Comparison of ENCODE assay signal across 16 mouse cellular contexts in genomic region chr12:3210181-3210580, GRCm38 (mm10).
DNase-seq lines count a peak whose midpoint lies in the region; ATAC-seq and TF ChIP-seq lines count a peak whose summit lies in the region.
"Had no signal": no experiment of that assay in that cellular context is flagged by ENCODE, and none has a peak within 500 bp of the region (broad histone marks: within the 10 kb centered on the region; RNA-seq: fewer than 3 reads in every experiment).

No protein-coding gene starts in this region.

- H3K9ac ChIP-seq in liver, embryonic 14.5 days (replicated peaks): no peak overlapping the region
- H3K9ac ChIP-seq in liver, embryonic 11.5 days (ENCODE audit: low read depth, low read length): no peak overlapping the region
- H3K9ac ChIP-seq: hindbrain, embryonic 13.5 days; intestine, embryonic 15.5 days; limb, embryonic 12.5 days; midbrain, embryonic 12.5 days had no signal

- H3K27me3 ChIP-seq in liver, embryonic 14.5 days (ENCODE audit: control insufficient read depth, insufficient read depth, low read length): no peaks in the 10 kb centered on the region
- no peaks in the 10 kb centered on the region for H3K27me3 ChIP-seq in liver, embryonic 11.5 days (replicated peaks; ENCODE audit: control insufficient read depth, insufficient read depth, low read length)
- H3K27me3 ChIP-seq: hindbrain, embryonic 13.5 days; intestine, embryonic 15.5 days; limb, embryonic 12.5 days; midbrain, embryonic 12.5 days had no signal

- H3K9me3 ChIP-seq in liver, embryonic 14.5 days (ENCODE audit: control insufficient read depth, low read length): no peaks in the 10 kb centered on the region
- H3K9me3 ChIP-seq in liver, embryonic 11.5 days (ENCODE audit: control insufficient read depth, low read length): no peaks in the 10 kb centered on the region
- H3K9me3 ChIP-seq: G1E; hindbrain, embryonic 13.5 days; intestine, embryonic 15.5 days; limb, embryonic 12.5 days had no signal

- 0 out of 2 replicates have a peak, but pooled peaks have one; percentile 3 for TF ChIP-seq CTCF in liver, embryonic 14.5 days (IDR thresholded peaks at IDR 0.05; ENCODE audit: low read depth)

- no peaks in the 10 kb centered on the region for H3K4me1 ChIP-seq in liver, embryonic 14.5 days (replicated peaks; ENCODE audit: control insufficient read depth in 2 of 2, insufficient read depth in 2 of 2, low read length in 1 of 2)
- H3K4me1 ChIP-seq in liver, embryonic 11.5 days (replicated peaks; ENCODE audit: control insufficient read depth, insufficient read depth, low read length): no peaks in the 10 kb centered on the region
- H3K4me1 ChIP-seq: hindbrain, embryonic 13.5 days; intestine, embryonic 15.5 days; limb, embryonic 12.5 days; midbrain, embryonic 12.5 days had no signal

- H3K4me2 ChIP-seq in liver, embryonic 14.5 days (ENCODE audit: low read depth): no peak overlapping the region
- no peak overlapping the region for H3K4me2 ChIP-seq in liver, embryonic 11.5 days
- H3K4me2 ChIP-seq: hindbrain, embryonic 13.5 days; intestine, embryonic 15.5 days; limb, embryonic 12.5 days; midbrain, embryonic 12.5 days had no signal

- H3K4me3 ChIP-seq in liver, embryonic 14.5 days (ENCODE audit: insufficient read depth in 1 of 2, low read depth in 2 of 2, low read length in 2 of 2): no peak overlapping the region
- H3K4me3 ChIP-seq in liver, embryonic 11.5 days (ENCODE audit: low read depth, low read length): no peak overlapping the region
- H3K4me3 ChIP-seq: hindbrain, embryonic 13.5 days; intestine, embryonic 15.5 days; limb, embryonic 12.5 days; midbrain, embryonic 12.5 days had no signal

- TF ChIP-seq EP300 in liver, embryonic 14.5 days (IDR thresholded peaks at IDR 0.05; ENCODE audit: low read depth): no peak

- H3K36me3 ChIP-seq in liver, embryonic 14.5 days (replicated peaks; ENCODE audit: control insufficient read depth, insufficient read depth, low read depth): no peaks in the 10 kb centered on the region
- H3K36me3 ChIP-seq in liver, embryonic 11.5 days (ENCODE audit: control insufficient read depth, insufficient read depth, low read length): no peaks in the 10 kb centered on the region
- H3K36me3 ChIP-seq: G1E; hindbrain, embryonic 13.5 days; intestine, embryonic 15.5 days; limb, embryonic 12.5 days; midbrain, embryonic 12.5 days had no signal

- no peak overlapping the region for H3K27ac ChIP-seq in liver, embryonic 14.5 days
- H3K27ac ChIP-seq in liver, embryonic 11.5 days (ENCODE audit: low read depth, low read length): no peak overlapping the region
- H3K27ac ChIP-seq: hindbrain, embryonic 13.5 days; intestine, embryonic 15.5 days; limb, embryonic 12.5 days; midbrain, embryonic 12.5 days had no signal

- 28% methylated on average over 2 of the region's 2 CpGs for WGBS in liver, embryonic 14.5 days (ENCODE audit: insufficient replicate concordance)
- 53% methylated on average over 2 of the region's 2 CpGs for WGBS in liver, embryonic 11.5 days

- peak; percentile 88 for DNase-seq in heart, adult 11 months
- no peak for DNase-seq in heart, adult 8-10 months (ENCODE audit: low spot score)
- no peak for DNase-seq in liver, embryonic 14.5 days (ENCODE audit: low read depth in 3 of 3, low spot score in 3 of 3)
- DNase-seq in liver, embryonic 11.5 days (ENCODE audit: low spot score): no peak
- DNase-seq in R1 (ENCODE audit: low read depth, low spot score): peak; percentile 40
- peak; percentile 3 for DNase-seq in brain, adult 2 months (ENCODE audit: low read depth, low spot score)
- no peak for DNase-seq in cerebellum, postnatal 25 days
- no peak for DNase-seq in retina, postnatal 1 day
- DNase-seq: gastrocnemius, postnatal 36 days; lung, postnatal 4 days; thymus, postnatal 36 days had no signal

- ATAC-seq in liver, embryonic 14.5 days (ENCODE audit: insufficient read depth): no peak
- no peak for ATAC-seq in liver, embryonic 11.5 days (replicated peaks; ENCODE audit: low FRiP score)
- ATAC-seq: intestine, embryonic 15.5 days had no signal

Comparison
In these comparisons a context has a peak if more than half of its experiments do, and no peak if none do; other contexts are left out.
1. DNase-seq: peak in heart, adult 11 months (single experiment), R1 (single experiment) and brain, adult 2 months (single experiment); none in heart, adult 8-10 months (single experiment), liver, embryonic 14.5 days (0 of 3), liver, embryonic 11.5 days (single experiment), cerebellum, postnatal 25 days (0 of 2) and retina, postnatal 1 day (single experiment).